Mouse (Mus musculus): ENCODE results near the gene C1ra. TPM values are rescaled to one million over a fixed set of nuclear protein-coding genes. Genes with fewer than 3 reads are reported as not detected.

The C1ra gene
- polyA plus RNA-seq (2012; rRNA removed), result 30.8 and 35.5 TPM in 2 replicates

GRCm38 (mm10) chr6:124512355-124512836, at the start of gene C1ra:
TSS of gene C1ra (plus strand) at chr6:124512405.

DNA sequence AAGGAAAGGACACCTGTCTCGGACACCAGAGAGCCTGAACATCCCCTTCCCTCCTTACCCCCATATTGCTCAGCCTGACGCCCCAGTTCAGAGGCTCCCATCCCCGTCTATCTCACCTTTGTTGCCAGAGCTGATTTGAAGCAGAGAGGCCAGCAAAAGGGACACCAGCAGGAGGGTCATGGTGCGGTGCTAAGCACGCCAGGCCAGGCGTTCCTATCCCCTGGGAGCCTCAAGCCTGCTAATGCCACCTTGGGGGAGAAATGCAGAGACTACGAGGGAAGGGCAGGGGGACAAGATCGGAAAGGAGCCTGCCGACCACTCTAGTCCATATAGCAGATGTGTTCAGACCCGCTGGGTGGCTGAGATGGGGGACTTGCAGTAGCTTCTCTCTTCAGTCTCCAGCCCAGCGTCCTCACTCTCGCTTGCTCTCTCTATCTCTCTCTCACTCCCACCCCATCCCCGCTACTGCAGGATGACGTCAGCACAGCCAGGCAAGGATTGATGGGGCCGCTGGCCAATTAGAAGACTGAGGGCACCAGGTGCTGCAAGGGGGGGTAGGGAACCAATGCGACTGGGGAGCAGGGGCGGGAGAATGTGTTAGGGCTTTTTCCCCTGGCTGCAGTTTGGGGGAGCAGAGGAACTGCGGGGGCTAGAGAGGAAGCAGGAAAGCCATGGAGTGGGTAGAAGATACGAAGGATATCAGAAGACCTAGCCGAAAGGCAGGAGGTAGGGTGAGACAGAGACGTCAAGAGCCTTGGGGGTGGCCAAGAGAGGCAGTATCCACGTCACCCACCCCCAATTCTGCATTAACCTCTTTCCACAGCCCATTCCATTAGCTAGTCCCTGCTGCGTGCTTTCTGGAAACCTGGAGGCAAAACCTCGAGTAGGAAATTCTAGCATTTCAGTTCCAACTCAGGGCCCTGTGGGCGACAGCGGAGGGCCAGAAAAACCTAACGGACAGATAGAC, 47.6 kb upstream of the C1ra start, which contains the start of gene Clstn3:
Gene Clstn3 (minus strand): TSS at position 490 of the 967 bp plus-strand sequence.

GRCm38 (mm10) chr6:124492842-124493561, 19.2 kb upstream of the C1ra start, which contains the start of gene C1rl:
TSS of gene C1rl (plus strand) at chr6:124493113.

DNA sequence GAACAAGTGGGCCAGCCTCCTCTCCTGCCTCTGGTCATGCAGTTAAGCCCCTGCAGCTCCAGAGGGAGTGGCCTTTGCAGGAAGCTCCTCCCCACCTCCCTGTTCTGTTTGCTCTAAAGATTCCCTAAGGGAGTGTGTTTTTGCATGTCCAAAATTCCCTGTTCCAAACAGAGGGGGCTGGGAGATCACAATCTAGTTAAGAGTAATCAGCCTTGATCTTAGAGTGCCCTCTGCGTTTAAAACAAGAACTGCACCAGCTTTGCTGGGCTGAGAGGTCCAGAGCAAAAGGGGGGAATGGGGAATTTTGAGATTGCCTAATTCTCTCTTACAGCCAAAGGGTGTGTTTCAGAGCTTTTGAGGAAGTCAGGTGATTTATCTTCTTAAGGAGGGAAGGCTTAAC, 30.1 kb downstream of the C1ra start, which contains the start of gene C1s1:
Gene C1s1 (minus strand): TSS at position 76 of the 400 bp plus-strand sequence.

GRCm38 (mm10) chr6:124570026-124570425, 57.8 kb downstream of the C1ra start, which contains the start of gene C1rb:
TSS of gene C1rb (plus strand) at chr6:124570294.

Other genes with a start within 250 kb of the C1ra start
- gene Cd163, start 207.7 kb upstream of the C1ra start, polyA plus RNA-seq (2012; rRNA removed), result 0.23 and 0.34 TPM in 2 replicates
- 66.4 and 66.9 TPM in 2 replicates for gene Pex5, start 97.3 kb upstream of the C1ra start, polyA plus RNA-seq (2012; rRNA removed)
- gene Clstn3, start 47.6 kb upstream of the C1ra start, polyA plus RNA-seq (2012; rRNA removed), result 28.5 and 42.6 TPM in 2 replicates
- 3.6 and 4.3 TPM in 2 replicates for gene C1rl, start 19.3 kb upstream of the C1ra start, polyA plus RNA-seq (2012; rRNA removed)
- 61.1 and 87.7 TPM in 2 replicates for gene C1s1, start 30.0 kb downstream of the C1ra start, polyA plus RNA-seq (2012; rRNA removed)
- gene C1rb, start 57.9 kb downstream of the C1ra start, polyA plus RNA-seq (2012; rRNA removed), result 0.10 and 0.28 TPM in 2 replicates
- 0.09 and 0.21 TPM in 2 replicates for gene C1s2, start 123.7 kb downstream of the C1ra start, polyA plus RNA-seq (2012; rRNA removed)
- gene Lpcat3, start 150.6 kb downstream of the C1ra start, polyA plus RNA-seq (2012; rRNA removed), result 174 and 229 TPM in 2 replicates
- 43.9 and 53.5 TPM in 2 replicates for gene Emg1, start 199.8 kb downstream of the C1ra start, polyA plus RNA-seq (2012; rRNA removed)
- gene Phb2, start 199.9 kb downstream of the C1ra start, polyA plus RNA-seq (2012; rRNA removed), result 133 and 151 TPM in 2 replicates
- 15.2 and 17.3 TPM in 2 replicates for gene Ptpn6, start 226.3 kb downstream of the C1ra start, polyA plus RNA-seq (2012; rRNA removed)
- gene Grcc10, start 229.0 kb downstream of the C1ra start, polyA plus RNA-seq (2012; rRNA removed), result 266 and 371 TPM in 2 replicates
- gene Gm45234, start 243.6 kb downstream of the C1ra start, polyA plus RNA-seq (2012; rRNA removed), result not detected in 2 replicates
- 44.9 and 59.9 TPM in 2 replicates for gene Atn1, start 244.1 kb downstream of the C1ra start, polyA plus RNA-seq (2012; rRNA removed)